Mouse (Mus musculus): ENCODE measurements at regions not wholly inside any gene's neighbourhood (a gene's known extent, or its start where the extent isn't known, plus 50 kb on each side); places are given as distances from the start of the nearest gene placed in this dataset.

DNA sequence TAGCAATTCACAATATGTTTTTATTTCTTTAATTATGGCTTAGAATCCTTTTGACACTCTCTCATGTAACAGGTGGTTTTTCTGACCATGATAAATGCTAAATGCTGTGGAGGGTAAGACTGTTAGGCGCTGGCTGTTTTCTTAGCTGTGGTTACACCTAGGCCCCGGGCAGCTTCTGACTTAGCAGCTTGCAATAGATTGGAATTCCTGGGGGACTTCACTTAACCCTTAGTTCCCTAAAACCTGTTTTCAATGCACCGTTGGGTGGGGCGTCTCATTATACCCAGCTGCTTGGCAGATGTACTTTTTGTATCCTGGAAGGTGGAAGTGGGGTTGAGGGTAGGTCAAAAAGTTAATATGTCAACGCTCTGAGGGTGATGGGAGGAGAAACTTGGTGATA, 704.2 kb upstream of the Car8 start:
- H3K9ac ChIP-seq (ENCODE audit: low read depth, low read length), result no peak overlapping the region
- H3K4me1 ChIP-seq (replicated peaks; ENCODE audit: control insufficient read depth, insufficient read depth, low read length), result no peaks in the 10 kb centered on the region
- no peaks in the 10 kb centered on the region for H3K36me3 ChIP-seq (ENCODE audit: control insufficient read depth, insufficient read depth, low read length)
- ATAC-seq (ENCODE audit: low FRiP score) (no peak), DNase-seq (ENCODE audit: low spot score) (no peak)
- 68% methylated on average over 5 of the region's 5 CpGs for WGBS
- no peaks in the 10 kb centered on the region for H3K27me3 ChIP-seq (ENCODE audit: control insufficient read depth, insufficient read depth, low read length)
- no peak overlapping the region for H3K4me2 ChIP-seq (replicated peaks; ENCODE audit: low read depth, low read length)
- no peak overlapping the region for H3K27ac ChIP-seq (ENCODE audit: low read depth, low read length)
- H3K4me3 ChIP-seq (ENCODE audit: low read depth, low read length), result no peak overlapping the region
- H3K9me3 ChIP-seq (ENCODE audit: control insufficient read depth, low read length), result no peaks in the 10 kb centered on the region

DNA sequence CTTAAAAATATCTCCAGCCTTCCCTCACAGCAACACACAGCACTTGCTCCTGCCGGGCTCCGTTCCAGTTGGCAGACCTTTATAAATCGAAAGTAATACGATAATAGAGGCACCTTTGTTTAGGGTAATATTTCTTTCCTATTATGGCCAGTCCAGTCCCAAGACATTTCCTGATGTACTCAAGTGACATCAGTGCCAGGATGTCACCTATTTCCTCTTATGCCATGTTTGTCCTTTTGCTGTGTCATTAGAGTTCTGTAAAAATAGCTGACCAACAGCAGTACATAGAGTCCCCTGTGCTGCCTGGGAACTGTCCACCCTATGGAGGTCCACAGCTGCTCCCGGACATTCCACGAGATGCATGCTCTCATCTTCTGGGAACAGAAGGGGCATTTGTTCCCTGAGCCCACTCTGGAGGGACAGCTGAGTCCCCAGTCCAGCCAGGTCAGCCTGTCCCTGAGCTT, 700.1 kb upstream of the Car8 start:
- H3K4me1 ChIP-seq (replicated peaks; ENCODE audit: control insufficient read depth, insufficient read depth, low read length), result no peaks in the 10 kb centered on the region
- DNase-seq (ENCODE audit: low spot score) (no peak), ATAC-seq (ENCODE audit: low FRiP score) (no peak; the same call in 1 of the 2 replicates)
- H3K4me2 ChIP-seq (replicated peaks; ENCODE audit: low read depth, low read length), result no peak overlapping the region
- no peaks in the 10 kb centered on the region for H3K9me3 ChIP-seq (ENCODE audit: control insufficient read depth, low read length)
- H3K4me3 ChIP-seq (ENCODE audit: low read depth, low read length), result no peak overlapping the region
- no peaks in the 10 kb centered on the region for H3K27me3 ChIP-seq (ENCODE audit: control insufficient read depth, insufficient read depth, low read length)
- H3K27ac ChIP-seq (ENCODE audit: low read depth, low read length), result no peak overlapping the region
- 75% methylated on average over 6 of the region's 6 CpGs for WGBS
- H3K9ac ChIP-seq (ENCODE audit: low read depth, low read length), result no peak overlapping the region
- no peaks in the 10 kb centered on the region for H3K36me3 ChIP-seq (ENCODE audit: control insufficient read depth, insufficient read depth, low read length)

DNA sequence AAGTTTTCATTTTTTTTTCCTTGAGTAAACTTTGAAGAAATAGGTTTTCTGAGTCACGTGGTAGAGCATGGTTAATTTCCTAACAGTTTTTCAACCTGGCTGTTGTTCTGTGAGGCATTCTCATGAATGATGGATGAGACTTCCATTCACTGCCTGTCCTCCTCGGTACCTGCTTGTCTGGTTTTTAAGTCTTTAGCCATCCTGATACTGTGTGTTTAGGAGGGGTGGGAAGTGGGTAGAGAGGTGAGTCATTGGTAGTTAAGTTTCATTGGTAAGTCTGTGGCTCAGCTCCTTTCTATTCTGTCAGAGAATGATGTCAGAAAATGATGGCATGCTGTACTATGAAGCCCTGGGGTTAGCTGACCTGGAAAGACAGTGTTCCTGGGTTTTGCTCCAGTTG, 697.1 kb upstream of the Car8 start:
- Histone ChIP-seq H3K27ac (ENCODE audit: low read depth, low read length) (no peak overlapping the region), H3K27me3 (ENCODE audit: control insufficient read depth, insufficient read depth, low read length) (no peaks in the 10 kb centered on the region), H3K36me3 (ENCODE audit: control insufficient read depth, insufficient read depth, low read length) (no peaks in the 10 kb centered on the region), H3K9ac (ENCODE audit: low read depth, low read length) (no peak overlapping the region), H3K4me2 (replicated peaks; ENCODE audit: low read depth, low read length) (no peak overlapping the region), H3K9me3 (ENCODE audit: control insufficient read depth, low read length) (no peaks in the 10 kb centered on the region), H3K4me3 (ENCODE audit: low read depth, low read length) (no peak overlapping the region), H3K4me1 (replicated peaks; ENCODE audit: control insufficient read depth, insufficient read depth, low read length) (no peaks in the 10 kb centered on the region)
- 73% methylated on average over 2 of the region's 2 CpGs for WGBS
- DNase-seq (ENCODE audit: low spot score), result no peak
- no peak for ATAC-seq (ENCODE audit: low FRiP score)

DNA sequence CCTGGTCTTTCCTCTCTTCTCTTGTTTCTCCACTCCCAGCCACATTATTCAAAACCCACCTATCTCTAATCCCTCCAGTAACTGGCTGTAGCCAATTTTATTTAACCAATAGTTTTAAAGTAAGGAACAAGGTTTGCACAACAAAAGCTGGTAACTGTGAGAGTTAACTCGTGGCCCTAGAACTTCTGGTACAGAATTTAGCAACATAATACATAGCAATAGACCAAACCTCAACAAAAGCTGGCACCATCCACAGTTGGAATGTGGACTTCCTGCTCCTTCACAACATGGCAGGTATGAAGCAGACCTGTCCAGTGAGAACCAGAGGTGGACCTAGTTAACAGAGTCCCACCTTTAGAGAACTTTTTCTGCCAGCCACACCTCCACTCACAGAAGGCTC, 695.7 kb upstream of the Car8 start:
- Histone ChIP-seq H3K4me1 (replicated peaks; ENCODE audit: control insufficient read depth, insufficient read depth, low read length) (no peaks in the 10 kb centered on the region), H3K4me3 (ENCODE audit: low read depth, low read length) (no peak overlapping the region), H3K27ac (ENCODE audit: low read depth, low read length) (no peak overlapping the region), H3K9ac (ENCODE audit: low read depth, low read length) (no peak overlapping the region), H3K4me2 (replicated peaks; ENCODE audit: low read depth, low read length) (no peak overlapping the region), H3K9me3 (ENCODE audit: control insufficient read depth, low read length) (no peaks in the 10 kb centered on the region), H3K27me3 (ENCODE audit: control insufficient read depth, insufficient read depth, low read length) (no peaks in the 10 kb centered on the region), H3K36me3 (ENCODE audit: control insufficient read depth, insufficient read depth, low read length) (no peaks in the 10 kb centered on the region)
- 74% methylated on average over 1 of the region's 1 CpGs for WGBS
- DNase-seq (ENCODE audit: low spot score) (no peak), ATAC-seq (ENCODE audit: low FRiP score) (no peak)

DNA sequence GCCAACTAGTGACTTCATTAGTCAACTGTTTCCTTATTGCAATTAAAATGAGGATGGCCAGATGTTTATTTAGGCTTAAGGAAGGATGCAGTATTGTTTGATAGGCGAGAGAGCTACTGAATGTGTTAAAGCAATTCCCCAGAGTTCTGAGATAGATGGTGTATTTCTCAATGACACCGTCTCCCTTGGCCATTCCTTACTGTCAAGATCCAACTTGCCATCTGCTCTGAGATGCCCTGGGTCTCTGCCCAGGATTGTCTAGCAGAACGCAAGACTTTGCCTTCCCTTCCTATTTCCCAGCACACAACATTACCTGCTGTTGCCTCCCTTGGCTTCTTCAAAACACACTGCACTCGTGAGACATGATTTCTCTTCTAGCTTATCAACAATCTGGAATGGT, 690.5 kb upstream of the Car8 start:
- no peak for DNase-seq (ENCODE audit: low spot score)
- Histone ChIP-seq H3K9ac (ENCODE audit: low read depth, low read length) (no peak overlapping the region), H3K27ac (ENCODE audit: low read depth, low read length) (no peak overlapping the region), H3K9me3 (ENCODE audit: control insufficient read depth, low read length) (no peaks in the 10 kb centered on the region), H3K4me1 (replicated peaks; ENCODE audit: control insufficient read depth, insufficient read depth, low read length) (no peaks in the 10 kb centered on the region; the same call in 1 of the 2 replicates), H3K36me3 (ENCODE audit: control insufficient read depth, insufficient read depth, low read length) (no peaks in the 10 kb centered on the region), H3K4me2 (replicated peaks; ENCODE audit: low read depth, low read length) (no peak overlapping the region), H3K27me3 (ENCODE audit: control insufficient read depth, insufficient read depth, low read length) (no peaks in the 10 kb centered on the region), H3K4me3 (ENCODE audit: low read depth, low read length) (no peak overlapping the region)
- no peak for ATAC-seq (ENCODE audit: low FRiP score)
- 71% methylated on average over 4 of the region's 4 CpGs for WGBS

DNA sequence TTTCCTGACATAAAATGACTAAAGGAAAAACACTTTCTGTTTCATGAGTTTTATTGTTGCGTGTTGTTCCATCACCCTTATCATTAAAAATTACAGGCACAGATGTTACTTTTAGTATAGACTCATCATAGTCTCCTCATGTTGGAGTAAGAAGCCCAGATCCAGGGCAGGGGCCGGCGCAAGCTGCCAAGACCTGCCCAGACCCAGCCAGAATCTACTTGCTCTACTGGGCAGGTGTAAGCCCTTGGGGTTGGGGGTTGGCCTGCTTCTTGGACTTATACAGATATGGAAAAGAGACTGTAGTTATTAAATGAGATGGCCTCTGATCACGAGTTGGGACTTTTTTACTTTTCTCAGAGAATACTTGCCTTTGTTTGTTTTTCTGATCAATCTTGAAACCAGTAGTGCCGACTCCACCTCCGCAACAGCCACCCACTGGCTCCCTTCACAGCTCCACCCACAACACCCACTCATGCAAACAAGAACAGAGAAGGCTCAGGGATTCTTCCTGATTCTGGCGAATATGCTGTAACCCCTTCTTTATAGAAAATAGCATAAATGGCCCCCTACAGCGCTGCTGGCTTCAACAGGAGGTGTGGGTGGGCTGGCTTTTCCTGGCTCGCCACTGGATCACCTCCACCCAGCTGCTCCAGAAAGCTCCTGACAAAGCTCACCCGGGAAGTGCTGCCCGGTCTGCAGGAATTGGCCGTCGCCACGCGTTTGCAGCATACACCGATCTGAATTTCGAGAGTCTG, 689.9 kb upstream of the Car8 start:
- no peak for ATAC-seq (ENCODE audit: low FRiP score)
- Histone ChIP-seq H3K4me2 (replicated peaks; ENCODE audit: low read depth, low read length) (no peak overlapping the region), H3K9ac (ENCODE audit: low read depth, low read length) (no peak overlapping the region), H3K9me3 (ENCODE audit: control insufficient read depth, low read length) (no peaks in the 10 kb centered on the region), H3K36me3 (ENCODE audit: control insufficient read depth, insufficient read depth, low read length) (no peaks in the 10 kb centered on the region), H3K27me3 (ENCODE audit: control insufficient read depth, insufficient read depth, low read length) (no peaks in the 10 kb centered on the region), H3K27ac (ENCODE audit: low read depth, low read length) (no peak overlapping the region), H3K4me3 (ENCODE audit: low read depth, low read length) (no peak overlapping the region), H3K4me1 (replicated peaks; ENCODE audit: control insufficient read depth, insufficient read depth, low read length) (no peaks in the 10 kb centered on the region; the same call in 1 of the 2 replicates)
- DNase-seq (ENCODE audit: low spot score), result no peak
- 69% methylated on average over 17 of the region's 17 CpGs for WGBS

DNA sequence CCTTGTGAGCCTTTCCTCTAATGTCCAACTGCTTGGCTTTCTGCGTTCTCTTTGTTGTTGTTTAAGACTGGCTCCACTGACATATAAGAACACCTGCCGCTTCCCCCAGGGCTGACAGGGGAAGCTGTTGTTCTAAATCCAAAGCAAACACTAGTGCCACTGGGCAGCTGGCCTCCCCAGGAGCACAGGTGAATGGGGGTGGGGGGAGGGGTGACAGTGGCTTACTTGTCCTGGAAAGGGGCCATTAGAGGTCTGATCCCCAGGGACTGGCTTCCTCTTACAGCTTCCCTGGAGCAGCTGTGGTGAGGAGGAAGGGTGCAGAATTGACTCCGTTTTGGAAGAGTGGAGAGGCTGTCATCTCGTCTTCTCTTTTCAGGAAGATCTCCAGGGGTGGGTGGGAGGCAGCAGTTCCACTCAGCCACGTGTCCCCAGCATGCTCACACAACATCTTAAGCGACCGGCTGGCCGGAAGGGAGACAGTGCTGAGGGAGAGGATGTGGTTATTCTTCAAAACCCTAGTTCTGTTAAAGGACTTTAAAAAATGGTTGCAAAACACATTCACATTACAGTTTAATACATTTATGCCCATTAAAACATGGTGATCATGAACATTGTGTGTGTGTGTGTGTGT, 688.5 kb upstream of the Car8 start:
- ATAC-seq (ENCODE audit: low FRiP score) (no peak), DNase-seq (ENCODE audit: low spot score) (no peak)
- H3K4me3 ChIP-seq (ENCODE audit: low read depth, low read length), result no peak overlapping the region
- H3K9ac ChIP-seq (ENCODE audit: low read depth, low read length), result no peak overlapping the region
- H3K27me3 ChIP-seq (ENCODE audit: control insufficient read depth, insufficient read depth, low read length), result no peaks in the 10 kb centered on the region
- H3K4me2 ChIP-seq (replicated peaks; ENCODE audit: low read depth, low read length), result no peak overlapping the region
- H3K27ac ChIP-seq (ENCODE audit: low read depth, low read length), result no peak overlapping the region
- H3K9me3 ChIP-seq (ENCODE audit: control insufficient read depth, low read length), result no peaks in the 10 kb centered on the region
- peaks cover 3% of the 10 kb centered on the region for H3K4me1 ChIP-seq (replicated peaks; ENCODE audit: control insufficient read depth, insufficient read depth, low read length)
- WGBS, result 32% methylated on average over 8 of the region's 8 CpGs
- no peaks in the 10 kb centered on the region for H3K36me3 ChIP-seq (ENCODE audit: control insufficient read depth, insufficient read depth, low read length)

DNA sequence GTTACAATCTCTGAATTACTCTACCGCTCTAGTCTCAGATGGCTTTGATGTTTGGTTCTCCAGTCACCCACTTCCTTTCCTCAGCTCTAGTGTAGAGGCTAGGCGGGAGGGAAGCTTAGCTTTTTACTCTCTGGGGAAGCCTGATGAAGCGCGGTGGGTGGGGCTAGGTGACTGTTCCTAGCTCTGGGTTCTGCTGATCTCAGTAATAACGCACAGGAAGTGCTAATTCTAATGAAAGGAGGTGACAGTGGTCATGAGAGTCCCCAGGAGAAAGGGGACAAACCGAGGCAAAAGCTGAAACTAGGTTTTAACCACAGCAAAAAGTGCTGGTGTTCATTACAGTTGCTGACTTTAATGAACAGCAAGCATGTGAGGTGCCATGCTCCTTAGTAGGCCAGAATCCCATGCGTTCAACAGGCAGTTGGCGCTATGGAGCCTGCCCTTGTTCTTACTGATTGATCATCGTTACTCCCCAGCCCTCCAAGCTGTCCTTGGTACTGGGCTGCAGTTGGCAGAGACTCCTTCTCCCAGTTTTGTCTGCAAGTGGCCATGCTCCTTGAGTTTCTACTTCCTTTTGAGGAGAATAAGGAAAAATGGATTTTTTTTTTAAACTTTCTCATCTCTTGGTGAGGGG, 687.9 kb upstream of the Car8 start:
- Histone ChIP-seq H3K9me3 (ENCODE audit: control insufficient read depth, low read length) (no peaks in the 10 kb centered on the region), H3K27ac (ENCODE audit: low read depth, low read length) (no peak overlapping the region), H3K4me3 (ENCODE audit: low read depth, low read length) (no peak overlapping the region), H3K4me2 (replicated peaks; ENCODE audit: low read depth, low read length) (no peak overlapping the region), H3K36me3 (ENCODE audit: control insufficient read depth, insufficient read depth, low read length) (no peaks in the 10 kb centered on the region), H3K4me1 (replicated peaks; ENCODE audit: control insufficient read depth, insufficient read depth, low read length) (peaks cover 9% of the 10 kb centered on the region), H3K9ac (ENCODE audit: low read depth, low read length) (no peak overlapping the region), H3K27me3 (ENCODE audit: control insufficient read depth, insufficient read depth, low read length) (no peaks in the 10 kb centered on the region)
- no peak for ATAC-seq (ENCODE audit: low FRiP score)
- WGBS, result 41% methylated on average over 9 of the region's 9 CpGs
- no peak for DNase-seq (ENCODE audit: low spot score)
